Mouse (Mus musculus) induced T-regulatory cell, adult 2 months (primary cell): ENCODE data around the gene Man1c1.

Source experiments
- DNase-seq: peaks from one replicate; pipeline ENCODE4 v3.0.0-alpha.2; 2012; ENCODE audit warnings: low read depth

Man1c1 gene

GRCm38 (mm10) chr4:134703835-134704546 is at the start of gene Man1c1:
Gene Man1c1, minus strand, starts transcription at chr4:134704290.
- peak; percentile 96 for DNase-seq

- no peak for DNase-seq
Measured at GRCm38 (mm10) chr4:134753516-134754261, 49.6 kb upstream of the Man1c1 start.

DNA sequence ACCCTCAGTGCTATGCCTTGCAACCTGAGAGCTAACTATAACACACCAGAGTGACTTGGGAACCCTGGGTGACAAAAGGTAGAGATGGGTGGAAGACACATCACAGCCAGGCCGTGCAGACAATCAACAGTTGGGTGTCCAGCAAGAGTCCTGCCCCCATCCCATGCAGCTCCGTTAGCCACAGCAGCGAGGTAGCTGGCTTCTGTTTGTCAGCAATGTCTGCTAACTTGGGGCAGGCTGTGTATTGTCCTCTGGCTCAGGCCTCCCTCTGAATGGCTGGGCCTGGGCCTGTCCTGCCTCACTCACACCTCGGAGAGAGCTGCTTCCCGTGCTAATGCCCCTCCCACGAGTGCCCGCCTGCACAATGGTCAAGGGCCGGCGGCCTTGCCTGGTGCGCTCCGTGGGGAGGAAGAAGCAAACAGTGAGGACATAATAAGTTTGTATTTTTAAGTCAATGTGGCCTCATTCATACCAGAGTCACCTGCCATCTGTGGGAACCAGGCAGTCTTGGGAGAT is 48.9 kb upstream of the Man1c1 start:
- no peak for DNase-seq

DNA sequence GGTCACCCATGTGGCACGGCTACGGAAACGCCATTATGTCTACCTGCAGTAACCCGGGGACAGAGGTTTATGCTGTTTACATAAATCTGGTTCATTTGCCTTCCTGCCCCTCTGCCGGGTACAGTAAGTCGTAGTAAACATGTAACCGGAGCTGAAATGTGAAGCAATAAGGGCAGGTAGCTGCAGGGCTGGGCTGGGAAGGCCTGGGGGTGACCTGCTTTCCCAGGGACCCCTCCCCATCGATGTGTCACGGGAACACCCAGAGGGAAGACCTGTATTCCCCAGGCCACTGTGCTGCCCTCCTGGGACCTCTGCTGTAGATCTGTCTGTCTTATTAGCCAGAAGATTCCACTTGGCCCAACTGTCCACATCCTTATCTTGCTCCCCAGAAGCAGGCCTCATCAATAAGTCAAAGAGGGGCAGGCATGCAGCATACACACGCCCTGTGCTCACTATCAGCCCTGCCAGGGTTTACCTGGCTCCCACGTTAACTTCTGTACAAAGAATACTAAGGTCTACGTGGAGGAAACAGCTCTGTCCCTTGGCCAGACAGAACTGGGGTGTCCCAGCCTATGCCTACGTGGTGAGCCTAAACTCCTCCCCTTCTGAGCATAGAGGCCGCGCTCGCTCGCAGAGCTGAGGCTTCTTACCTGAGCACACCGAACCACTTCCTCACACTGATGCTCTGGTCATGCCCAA is 47.7 kb upstream of the Man1c1 start:
- peak; percentile 69 for DNase-seq

DNA sequence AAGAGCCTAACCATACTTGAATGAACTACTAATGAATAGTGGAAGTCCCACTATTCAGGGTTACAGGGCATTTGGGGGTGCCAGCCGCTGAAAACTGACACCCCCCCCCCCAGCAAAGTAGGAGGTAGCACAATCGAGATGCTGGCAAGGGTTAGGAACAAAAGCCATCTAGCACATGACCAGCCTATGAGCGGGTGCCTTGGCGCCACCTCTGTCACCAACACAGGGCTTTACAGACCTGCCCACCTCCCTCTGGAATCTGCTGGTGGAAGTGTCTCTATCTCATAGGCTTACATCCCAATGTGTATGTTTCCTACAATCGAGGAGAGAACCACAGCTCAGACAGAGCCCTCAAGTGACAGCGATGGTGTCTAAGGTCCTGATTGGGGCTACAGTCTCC is 46.7 kb upstream of the Man1c1 start:
- DNase-seq, result peak; percentile 42

DNA sequence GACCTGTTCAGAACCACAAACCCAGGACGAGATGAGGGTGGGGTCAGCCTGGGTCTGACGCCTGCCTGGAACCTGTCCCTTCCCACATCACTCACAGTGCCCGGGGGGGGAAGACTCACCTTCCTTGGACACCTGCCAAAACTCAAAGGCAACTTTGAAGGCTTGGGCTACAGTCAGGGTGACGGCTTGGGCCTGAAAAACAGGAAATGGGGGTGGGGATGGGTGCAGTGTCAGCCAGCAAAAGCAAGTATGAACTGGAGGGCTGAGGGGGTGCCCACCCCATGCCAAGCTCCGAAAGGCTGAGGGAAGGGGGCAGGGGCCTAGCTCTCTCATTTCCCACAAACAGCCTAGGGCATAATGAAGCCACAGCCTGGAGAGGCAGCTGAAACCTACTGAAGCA is 46.2 kb upstream of the Man1c1 start:
- peak; percentile 91 for DNase-seq

- DNase-seq, result peak; percentile 85
Measured at GRCm38 (mm10) chr4:134749301-134750030, 45.4 kb upstream of the Man1c1 start.

- peak; percentile 58 for DNase-seq
Measured at GRCm38 (mm10) chr4:134745900-134746661, 42.0 kb upstream of the Man1c1 start.

GRCm38 (mm10) chr4:134743881-134744633 is 40.0 kb upstream of the Man1c1 start:
- no peak for DNase-seq

DNA sequence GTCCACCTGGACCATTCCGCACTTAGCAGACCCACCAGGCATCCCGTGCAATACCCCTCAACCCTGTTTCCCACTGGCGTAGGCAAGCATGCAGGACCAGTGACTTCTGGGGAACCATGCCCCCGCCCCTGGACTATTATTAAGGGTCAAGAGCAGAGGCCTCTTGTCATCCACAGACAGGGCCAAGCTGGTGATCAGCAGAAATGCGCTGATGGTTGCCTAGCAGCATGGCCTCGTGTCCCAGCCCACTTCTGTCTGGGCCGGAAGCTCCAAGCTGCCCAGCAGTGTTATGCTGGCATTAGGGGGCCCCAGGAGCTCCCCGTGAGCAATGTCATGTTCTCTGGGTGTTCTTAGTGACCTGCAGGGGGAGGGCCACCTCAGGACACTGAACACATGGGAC is 37.9 kb upstream of the Man1c1 start:
- no peak for DNase-seq

- no peak for DNase-seq
Measured at GRCm38 (mm10) chr4:134740186-134740585, 36.1 kb upstream of the Man1c1 start.

GRCm38 (mm10) chr4:134739530-134739929 is 35.4 kb upstream of the Man1c1 start:
- no peak for DNase-seq

DNA sequence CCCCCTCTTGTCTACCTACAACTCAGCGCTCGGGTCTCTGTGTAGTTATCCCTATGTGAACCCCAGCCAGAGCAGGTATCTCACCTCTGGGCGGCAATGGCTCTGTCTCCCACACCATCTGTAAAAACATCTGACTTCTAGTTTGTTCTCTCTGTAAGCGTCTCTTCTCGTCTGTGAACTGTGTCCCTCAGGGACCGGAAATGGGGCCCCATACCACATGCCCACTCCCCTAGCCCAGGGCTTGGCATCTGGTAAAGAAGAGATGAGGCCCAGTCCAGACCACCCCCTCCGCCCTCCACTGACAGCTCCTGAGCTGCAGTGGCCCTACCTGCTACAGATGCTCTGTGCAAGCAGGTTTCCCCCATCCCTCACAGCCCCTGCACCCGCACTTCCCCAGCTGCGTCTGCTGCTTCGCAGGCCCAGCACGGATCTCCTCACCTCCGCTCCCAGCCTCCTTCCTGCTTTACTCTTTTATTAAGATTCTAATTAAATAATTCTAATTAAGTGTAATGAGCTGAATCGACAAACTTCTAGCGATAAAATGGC is 33.3 kb upstream of the Man1c1 start:
- DNase-seq, result no peak

GRCm38 (mm10) chr4:134736147-134736546 is 32.1 kb upstream of the Man1c1 start:
- DNase-seq, result no peak

GRCm38 (mm10) chr4:134734629-134735081 is 30.6 kb upstream of the Man1c1 start:
- DNase-seq, result no peak

- peak; percentile 81 for DNase-seq
Measured at GRCm38 (mm10) chr4:134734038-134734628, 30.0 kb upstream of the Man1c1 start.

GRCm38 (mm10) chr4:134733371-134733770 is 29.3 kb upstream of the Man1c1 start:
- DNase-seq, result no peak

GRCm38 (mm10) chr4:134730106-134730505 is 26.0 kb upstream of the Man1c1 start:
- DNase-seq, result no peak

DNA sequence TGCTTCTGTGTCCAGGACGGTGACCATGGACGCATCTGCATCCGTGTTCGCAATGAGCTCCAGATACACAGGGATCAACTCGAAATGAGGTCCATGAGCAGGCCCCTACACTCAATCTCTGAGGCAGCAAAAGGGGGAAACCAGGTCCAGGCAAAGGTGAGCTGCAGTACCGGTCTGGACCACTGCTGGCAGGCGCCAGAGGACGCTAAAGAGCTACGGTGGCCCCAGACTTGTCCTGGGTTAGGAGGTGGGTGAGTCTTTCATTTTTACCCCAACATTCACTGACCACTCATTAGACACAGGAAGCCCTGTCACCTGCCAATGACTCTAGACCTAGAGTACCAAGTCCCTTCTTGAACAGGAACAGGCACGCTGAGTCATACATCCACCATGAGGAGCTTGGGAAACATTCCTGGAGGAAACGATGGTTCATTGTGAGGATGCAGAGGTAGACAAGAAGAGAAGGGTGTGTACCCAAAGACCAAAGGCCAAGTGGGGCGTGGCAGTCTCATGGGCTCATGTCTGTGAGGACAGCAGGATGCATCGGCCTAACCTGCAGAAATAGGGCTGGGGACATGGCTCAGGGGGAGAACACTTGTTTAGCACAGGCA is 21.8 kb upstream of the Man1c1 start:
- DNase-seq, result no peak
